Mouse (Mus musculus) megakaryocyte progenitor cell, adult 5-6 weeks (primary cell): Measurements from ENCODE around the gene 1810055G02Rik. TPM values are rescaled to one million over a fixed set of nuclear protein-coding genes. Genes with fewer than 3 reads are reported as not detected.

Source experiments
- ATAC-seq: replicated peaks from 2 replicates; pipeline ENCODE4 v1.8.0; 2016; ENCODE audit warnings: mild to moderate bottlenecking, moderate TSS enrichment, inconsistent platforms; ENCODE audit not compliant: poor library complexity
- total RNA-seq, 2 experiments: library from RNA; stranded (forward) in 1 of 2; stranded (reverse) in 1 of 2; fragments of 157-497, 149-512 nt in 1 of 2; fragments of 200-1000 nt in 1 of 2; gene quantifications; 2 replicates each; pipeline versions ENCODE4 v1.2.3 to v1.2.4; 2015 to 2017

1810055G02Rik gene
- total RNA-seq, 2 experiments from 2014 or later = 6.0 to 12.8 TPM

- no peak for ATAC-seq
These were observed 31.6 kb downstream of the 1810055G02Rik start for GRCm38 (mm10) chr19:3739650-3740049.

GRCm38 (mm10) chr19:3742716-3743115 lies 34.6 kb downstream of the 1810055G02Rik start:
- ATAC-seq = no peak

- no peak for ATAC-seq
These were observed 35.3 kb downstream of the 1810055G02Rik start for GRCm38 (mm10) chr19:3743362-3743761.

GRCm38 (mm10) chr19:3743851-3744512 lies 35.9 kb downstream of the 1810055G02Rik start:
- ATAC-seq = peak; percentile 71

GRCm38 (mm10) chr19:3752621-3753239 lies 44.6 kb downstream of the 1810055G02Rik start:
- no peak for ATAC-seq

GRCm38 (mm10) chr19:3753240-3753633 lies 45.1 kb downstream of the 1810055G02Rik start:
- ATAC-seq = no peak

GRCm38 (mm10) chr19:3753738-3754137 lies 45.6 kb downstream of the 1810055G02Rik start:
- ATAC-seq = peak; percentile 54; the same call in 1 of the 2 replicates

- ATAC-seq = no peak
These were observed 49.8 kb downstream of the 1810055G02Rik start for GRCm38 (mm10) chr19:3757861-3758260.

- no peak for ATAC-seq
These were observed 57.2 kb downstream of the 1810055G02Rik start for GRCm38 (mm10) chr19:3765221-3765820.

- ATAC-seq = no peak
These were observed 58.3 kb downstream of the 1810055G02Rik start for GRCm38 (mm10) chr19:3766378-3766777.

- peak; percentile 14 for ATAC-seq
These were observed 59.2 kb downstream of the 1810055G02Rik start, which contains the start of gene Kmt5b for GRCm38 (mm10) chr19:3767276-3767780. Kmt5b (plus strand) TSS chr19:3767421.

Other genes with a start within 250 kb of the 1810055G02Rik start
- 87.2 and 88.0 TPM in 2 replicates for gene Ppp6r3, start 132.5 kb upstream of the 1810055G02Rik start, total RNA-seq (2015)
- gene Ppp6r3, start 132.5 kb upstream of the 1810055G02Rik start, total RNA-seq (2017) = 82.1 and 93.0 TPM in 2 replicates
- 20.3 and 22.4 TPM in 2 replicates for gene Lrp5, start 21.7 kb upstream of the 1810055G02Rik start, total RNA-seq (2015)
- gene Lrp5, start 21.7 kb upstream of the 1810055G02Rik start, total RNA-seq (2017) = 17.3 and 20.4 TPM in 2 replicates
- gene Kmt5b, start 59.1 kb downstream of the 1810055G02Rik start, total RNA-seq (2015) = 20.1 and 21.9 TPM in 2 replicates
- 29.5 and 42.7 TPM in 2 replicates for gene Kmt5b, start 59.1 kb downstream of the 1810055G02Rik start, total RNA-seq (2017)
- gene Chka, start 143.5 kb downstream of the 1810055G02Rik start, total RNA-seq (2015) = 39.7 and 43.8 TPM in 2 replicates
- gene Chka, start 143.5 kb downstream of the 1810055G02Rik start, total RNA-seq (2017) = 38.2 and 39.8 TPM in 2 replicates
- 122 and 178 TPM in 2 replicates for gene Tcirg1, start 198.8 kb downstream of the 1810055G02Rik start, total RNA-seq (2015)
- gene Tcirg1, start 198.8 kb downstream of the 1810055G02Rik start, total RNA-seq (2017) = 208 and 211 TPM in 2 replicates
- 239 and 257 TPM in 2 replicates for gene Ndufs8, start 204.5 kb downstream of the 1810055G02Rik start, total RNA-seq (2015)
- gene Ndufs8, start 204.5 kb downstream of the 1810055G02Rik start, total RNA-seq (2017) = 65.6 and 86.1 TPM in 2 replicates
- 5.0 and 6.9 TPM in 2 replicates for gene Aldh3b1, start 221.5 kb downstream of the 1810055G02Rik start, total RNA-seq (2015)
- 10.5 and 12.6 TPM in 2 replicates for gene Aldh3b1, start 221.5 kb downstream of the 1810055G02Rik start, total RNA-seq (2017)
- gene Unc93b1, start 226.9 kb downstream of the 1810055G02Rik start, total RNA-seq (2015) = 95.9 and 111 TPM in 2 replicates
- gene Unc93b1, start 226.9 kb downstream of the 1810055G02Rik start, total RNA-seq (2017) = 175 and 202 TPM in 2 replicates